Mouse (Mus musculus) G1E (cell line): ENCODE measurements around the gene C1rl. TPM values are rescaled to one million over a fixed set of nuclear protein-coding genes. Genes with fewer than 3 reads are reported as not detected.
A peak's percentile ranks its signal among the peaks of the same experiment; 100 is the strongest.

Experiments
- ATAC-seq: 2 replicates; pipeline ENCODE4 v1.8.0; 2016; ENCODE audit warnings: mild to moderate bottlenecking; ENCODE audit not compliant: insufficient number of reproducible peaks, poor library complexity, low FRiP score, severe bottlenecking; ENCODE audit errors: extremely low read depth
- DNase-seq: peaks from one replicate; pipeline ENCODE4 v3.0.0; 2012; ENCODE audit warnings: low spot score
- H3K27me3 ChIP-seq: 2 replicates; pipeline ENCODE4 v1.6.1; 2012; ENCODE audit warnings: mild to moderate bottlenecking, low read length, inconsistent platforms; ENCODE audit not compliant: insufficient read depth
- H3K36me3 ChIP-seq: replicated peaks from 2 replicates; pipeline ENCODE3; 2012; ENCODE audit warnings: mild to moderate bottlenecking, inconsistent platforms
- H3K4me1 ChIP-seq: 2 replicates; pipeline ENCODE4 v1.6.1; 2012; ENCODE audit warnings: low read depth, low read length, inconsistent platforms, mixed read lengths; ENCODE audit not compliant: insufficient read depth
- H3K4me3 ChIP-seq: 2 replicates; pipeline ENCODE4 v1.5.1; 2012; ENCODE audit warnings: low read depth, mild to moderate bottlenecking, inconsistent platforms, low read length, moderate library complexity, mixed read lengths
- H3K9me3 ChIP-seq: replicated peaks from 2 replicates; pipeline ENCODE4 v1.6.1; 2012; ENCODE audit warnings: inconsistent platforms
- CTCF ChIP-seq: IDR thresholded peaks from 2 replicates; pipeline ENCODE4 v1.5.1; 2012; ENCODE audit warnings: low read depth, low read length, inconsistent platforms, mixed read lengths
- GATA1 ChIP-seq: IDR thresholded peaks from 2 replicates; pipeline ENCODE4 v1.6.1; 2012; ENCODE audit warnings: borderline replicate concordance, low read length, inconsistent platforms, mixed read lengths
- GATA2 ChIP-seq: IDR thresholded peaks from 2 replicates; pipeline ENCODE4 v1.6.1; 2012; ENCODE audit warnings: low read depth, low read length, inconsistent platforms, borderline replicate concordance
- POLR2AphosphoS5 ChIP-seq: IDR thresholded peaks from 2 replicates; pipeline ENCODE4 v1.6.1; 2012; ENCODE audit warnings: low read depth, low read length, inconsistent platforms; ENCODE audit not compliant: insufficient replicate concordance
- TAL1 ChIP-seq: conservative IDR thresholded peaks from 2 replicates; pipeline ENCODE4 v1.6.1; 2012; ENCODE audit warnings: low read depth, low read length, inconsistent platforms, mixed read lengths
- polyA plus RNA-seq: library from polyadenylated mRNA; stranded (reverse); fragments of >175 nt; gene quantifications from 2 replicates; pipeline ENCODE4 v1.2.3, GENCODE M21; 2012
- total RNA-seq, 2 experiments: library from RNA; stranded (forward) in 1 of 2; stranded (reverse) in 1 of 2; fragments of 200-1000 nt in 1 of 2; fragments of >200 nt in 1 of 2; fragmentation: Nextera tagmentation in 1 of 2; gene quantifications; 2 replicates each; pipeline ENCODE4 v1.2.3; 2014 to 2017

The C1rl gene
- total and polyA plus RNA-seq, 3 experiments, result 0.05 to 0.10 TPM; not detected in 1

DNA sequence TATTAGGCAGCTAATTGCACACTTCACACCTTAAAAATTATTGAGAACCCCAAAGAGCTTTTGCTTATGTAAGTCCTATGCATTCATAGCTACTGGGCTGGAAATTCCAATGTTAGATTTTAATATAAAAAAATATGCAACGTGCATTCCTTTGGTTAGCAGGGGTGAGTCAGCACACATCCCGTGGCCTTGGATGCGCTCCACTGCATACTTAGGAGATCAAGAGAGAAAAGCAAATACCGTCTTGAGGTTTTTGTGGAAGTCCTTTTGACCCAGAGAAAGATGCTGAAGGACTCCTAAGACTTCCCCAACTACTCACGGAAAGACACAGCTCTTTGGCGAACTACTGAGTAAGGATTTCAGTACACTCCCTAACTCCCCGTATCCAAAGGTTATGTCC is 8.1 kb upstream of the C1rl start:
- DNase-seq (no peak), ATAC-seq (no peak)
- Histone ChIP-seq H3K27me3 (peaks cover 8% of the 10 kb centered on the region; the same call in 1 of the 2 replicates), H3K4me1 (no peaks in the 10 kb centered on the region), H3K36me3 (no peaks in the 10 kb centered on the region), H3K4me3 (no peak overlapping the region), H3K9me3 (no peaks in the 10 kb centered on the region)
- TF ChIP-seq GATA2 (no peak), POLR2AphosphoS5 (no peak), GATA1 (no peak), CTCF (no peak), TAL1 (no peak)

DNA sequence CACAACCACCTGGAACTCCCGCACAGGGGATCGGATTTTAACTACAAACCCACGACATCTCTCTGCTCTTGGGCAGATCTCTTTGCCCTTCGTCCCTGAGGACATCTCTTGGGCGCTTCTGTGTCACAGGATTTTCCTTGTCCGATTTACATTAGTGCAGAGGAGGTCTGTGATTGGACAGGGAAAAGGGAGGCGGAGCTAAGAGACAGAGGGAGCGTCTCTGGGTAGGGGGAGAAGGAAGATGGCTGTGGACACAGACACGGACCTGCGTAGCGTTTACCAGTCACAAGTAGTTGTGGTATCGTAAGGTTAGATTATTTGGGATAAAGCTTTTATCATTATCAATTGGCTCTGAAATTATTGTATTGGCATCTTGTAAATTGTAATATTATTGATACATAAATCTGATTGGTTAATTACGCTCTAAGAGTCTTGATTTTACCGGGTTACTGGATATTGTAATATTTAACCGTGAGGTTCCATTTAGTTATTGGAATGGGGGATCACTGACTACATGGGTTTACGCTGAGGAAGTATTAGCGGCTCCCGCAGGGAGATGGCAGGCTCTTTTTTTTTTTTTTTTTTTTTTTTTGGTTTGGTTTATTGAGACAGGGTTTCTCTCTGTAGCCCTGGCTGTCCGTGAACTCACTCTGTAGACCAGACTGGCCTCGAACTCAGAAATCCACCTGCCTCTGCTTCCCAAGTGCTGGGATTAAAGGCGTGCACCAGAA is 7.3 kb upstream of the C1rl start:
- no peak overlapping the region for H3K4me3 ChIP-seq
- H3K9me3 ChIP-seq, result no peaks in the 10 kb centered on the region
- H3K27me3 ChIP-seq, result peaks cover 8% of the 10 kb centered on the region; the same call in 1 of the 2 replicates
- H3K4me1 ChIP-seq, result no peaks in the 10 kb centered on the region
- ATAC-seq (no peak), DNase-seq (no peak)
- H3K36me3 ChIP-seq, result no peaks in the 10 kb centered on the region
- TF ChIP-seq POLR2AphosphoS5 (no peak), CTCF (no peak), GATA2 (no peak), TAL1 (no peak), GATA1 (no peak)

DNA sequence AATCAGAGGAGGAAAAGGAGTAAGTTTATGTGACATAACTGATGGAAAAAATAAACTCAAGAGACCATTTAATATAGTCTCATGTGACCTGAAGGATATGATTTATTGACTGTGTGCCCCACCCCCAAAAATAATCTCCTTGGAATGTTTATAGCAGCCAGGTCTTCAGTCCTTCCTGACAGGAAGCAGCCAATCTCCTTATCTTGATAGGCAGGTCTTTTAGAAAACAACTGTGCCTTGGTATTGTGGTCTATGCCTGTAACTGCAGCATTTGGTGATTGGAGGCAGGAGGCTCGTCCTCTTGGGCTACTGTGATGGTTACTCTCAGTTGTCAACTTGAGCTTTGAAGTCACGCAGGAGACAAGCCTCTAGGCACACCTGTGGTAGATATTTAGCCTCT is 5.4 kb upstream of the C1rl start:
- ATAC-seq (no peak), DNase-seq (no peak)

DNA sequence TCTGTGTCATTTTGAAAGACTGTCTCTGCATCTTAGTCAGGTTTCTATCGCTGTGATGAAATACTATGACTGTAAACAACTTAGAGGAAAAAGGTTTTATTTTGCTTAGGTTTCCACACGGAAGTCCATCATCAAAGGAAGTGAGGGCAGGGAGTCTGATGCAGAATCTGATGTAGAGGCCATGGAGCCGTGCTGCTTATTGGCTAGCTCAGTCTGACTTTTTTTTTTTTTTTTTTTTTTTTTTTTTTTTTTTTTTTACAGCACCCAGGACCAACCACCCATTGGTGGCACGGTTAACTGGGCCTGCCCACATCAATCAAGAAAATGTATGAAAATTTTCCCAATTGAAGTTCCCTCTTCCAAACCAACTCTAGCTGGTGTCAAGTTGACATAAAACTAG is 4.0 kb upstream of the C1rl start:
- DNase-seq (no peak), ATAC-seq (no peak)
- peaks cover 6% of the 10 kb centered on the region for H3K27me3 ChIP-seq
- no peak overlapping the region for H3K4me3 ChIP-seq
- H3K9me3 ChIP-seq, result no peaks in the 10 kb centered on the region
- H3K36me3 ChIP-seq, result no peaks in the 10 kb centered on the region
- peaks cover 12% of the 10 kb centered on the region for H3K4me1 ChIP-seq
- TF ChIP-seq GATA2 (no peak), GATA1 (no peak), CTCF (no peak), TAL1 (no peak), POLR2AphosphoS5 (no peak)

More for the DNA sequence above, 5.4 kb upstream of the C1rl start:
- TF ChIP-seq GATA1, result no peak
- no peak for TF ChIP-seq GATA2
- TF ChIP-seq CTCF, result no peak
- no peak for TF ChIP-seq POLR2AphosphoS5
- no peak for TF ChIP-seq TAL1
- Histone ChIP-seq H3K4me1 (peaks cover 2% of the 10 kb centered on the region), H3K36me3 (no peaks in the 10 kb centered on the region), H3K9me3 (no peaks in the 10 kb centered on the region), H3K4me3 (no peak overlapping the region), H3K27me3 (peaks cover 12% of the 10 kb centered on the region)

DNA sequence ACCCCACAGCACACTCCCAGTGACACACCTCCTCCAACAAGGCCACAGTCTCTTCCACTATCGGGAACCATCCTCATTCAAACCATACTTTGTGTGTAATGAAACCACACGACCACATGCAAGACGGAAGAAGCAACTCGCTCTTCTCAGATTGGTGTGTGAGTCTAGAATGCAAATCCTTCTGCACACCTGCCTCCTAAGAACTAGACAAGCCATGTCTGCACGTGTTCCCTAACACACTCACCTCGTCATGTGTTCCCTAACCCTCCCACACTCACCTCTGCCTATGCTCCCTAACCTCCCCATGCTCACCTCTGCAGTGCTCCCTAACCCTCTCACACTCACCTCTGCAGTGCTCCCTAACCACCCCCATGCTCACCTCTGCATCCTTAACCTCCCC is 1.5 kb upstream of the C1rl start:
- H3K4me1 ChIP-seq, result peaks cover 12% of the 10 kb centered on the region
- H3K4me3 ChIP-seq, result peak overlapping the region; percentile 20; the same call in 1 of the 2 replicates
- TF ChIP-seq TAL1 (no peak), GATA1 (no peak), CTCF (0 out of 2 replicates have a peak, but pooled peaks have one; percentile 2)
- peaks cover 6% of the 10 kb centered on the region for H3K27me3 ChIP-seq
- DNase-seq, result no peak
- no peaks in the 10 kb centered on the region for H3K9me3 ChIP-seq
- H3K36me3 ChIP-seq, result no peaks in the 10 kb centered on the region
- no peak for ATAC-seq

DNA sequence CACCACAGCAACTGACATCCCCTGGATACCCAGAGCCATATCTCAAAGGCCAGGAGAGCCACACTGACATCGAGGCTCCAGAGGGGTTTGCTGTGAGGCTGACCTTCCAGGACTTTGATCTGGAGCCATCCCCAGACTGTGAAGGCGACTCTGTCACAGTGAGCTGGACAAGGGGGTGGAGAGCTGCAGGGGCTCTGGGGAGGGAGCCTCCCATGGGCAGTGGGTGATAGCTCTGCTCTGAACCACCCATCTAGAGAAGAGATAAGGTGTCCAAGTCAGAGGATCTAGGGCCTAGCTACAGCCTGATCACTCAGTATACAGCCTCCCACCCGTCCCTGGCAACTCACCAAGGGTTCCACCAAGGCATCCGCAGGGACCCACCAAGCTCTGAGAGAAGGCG is 973 bp downstream of the C1rl start:
- Histone ChIP-seq H3K27me3 (peaks cover 6% of the 10 kb centered on the region), H3K9me3 (no peaks in the 10 kb centered on the region), H3K4me3 (no peak overlapping the region), H3K36me3 (no peaks in the 10 kb centered on the region), H3K4me1 (peaks cover 12% of the 10 kb centered on the region)
- no peak for ATAC-seq
- DNase-seq, result no peak
- no peak for TF ChIP-seq GATA2
- no peak for TF ChIP-seq GATA1
- TF ChIP-seq POLR2AphosphoS5, result no peak
- no peak for TF ChIP-seq TAL1
- no peak for TF ChIP-seq CTCF
